In genomic region chr7:34229153-34229552, GRCm38 (mm10) we compare ENCODE assay signal across 8 mouse cellular contexts. TPM values are rescaled to one million over a fixed set of nuclear protein-coding genes. Genes with fewer than 3 reads are reported as not detected.
DNase-seq lines count a peak whose midpoint lies in the region; ATAC-seq and TF ChIP-seq lines count a peak whose summit lies in the region.

No protein-coding gene starts in this region.

- peak overlapping the region; percentile 73 for H3K9ac ChIP-seq in hindbrain, embryonic 14.5 days
- peak overlapping the region; percentile 79 for H3K9ac ChIP-seq in midbrain, embryonic 13.5 days (replicated peaks)

- H3K4me3 ChIP-seq in kidney, adult 2 months (ENCODE audit: insufficient read depth, low read depth, low read length) = peak overlapping the region; percentile 81
- H3K4me3 ChIP-seq in brown adipose tissue, adult 24 weeks (ENCODE audit: insufficient read depth, low read depth, low read length) = peak overlapping the region; percentile 89
- peak overlapping the region; percentile 78 for H3K4me3 ChIP-seq in hindbrain, embryonic 14.5 days (replicated peaks; ENCODE audit: low read length)
- peak overlapping the region; percentile 79 for H3K4me3 ChIP-seq in midbrain, embryonic 13.5 days (replicated peaks)

- 15% methylated on average over 5 of the region's 5 CpGs for WGBS in kidney, adult 2 months
- WGBS in hindbrain, embryonic 14.5 days = 21% methylated on average over 5 of the region's 5 CpGs
- WGBS in midbrain, embryonic 13.5 days = 17% methylated on average over 5 of the region's 5 CpGs

- H3K27ac ChIP-seq in kidney, adult 2 months (ENCODE audit: insufficient read depth, low read depth, low read length) = 0 out of 2 replicates have a peak overlapping the region, but pooled peaks have one; percentile 92
- peak overlapping the region; percentile 79 for H3K27ac ChIP-seq in brown adipose tissue, adult 24 weeks (replicated peaks; ENCODE audit: low read depth, low read length)
- peak overlapping the region; percentile 75 for H3K27ac ChIP-seq in hindbrain, embryonic 14.5 days
- peak overlapping the region; percentile 64 for H3K27ac ChIP-seq in midbrain, embryonic 13.5 days

- TF ChIP-seq CTCF in kidney, adult 2 months (conservative IDR thresholded peaks at IDR 0.05; ENCODE audit: insufficient read depth, insufficient read length, low read depth, low read length) = no peak

- peak overlapping the region; percentile 71 for H3K4me2 ChIP-seq in hindbrain, embryonic 14.5 days (replicated peaks)
- peak overlapping the region; percentile 77 for H3K4me2 ChIP-seq in midbrain, embryonic 13.5 days (replicated peaks)

- TF ChIP-seq POLR2A in kidney, adult 2 months (IDR thresholded peaks at IDR 0.05; ENCODE audit: low read depth, low read length) = no peak

- H3K9me3 ChIP-seq in hindbrain, embryonic 14.5 days (ENCODE audit: control insufficient read depth, low read length) = no peaks in the 10 kb centered on the region
- no peaks in the 10 kb centered on the region for H3K9me3 ChIP-seq in midbrain, embryonic 13.5 days

- peaks cover 2% of the 10 kb centered on the region; the same call in 1 of the 2 replicates for H3K36me3 ChIP-seq in kidney, adult 2 months (ENCODE audit: control insufficient read depth, insufficient read depth, low read length)
- peaks cover 33% of the 10 kb centered on the region for H3K36me3 ChIP-seq in hindbrain, embryonic 14.5 days (replicated peaks; ENCODE audit: control insufficient read depth, insufficient read depth)
- peaks cover 36% of the 10 kb centered on the region for H3K36me3 ChIP-seq in midbrain, embryonic 13.5 days

- H3K4me1 ChIP-seq in kidney, adult 2 months (ENCODE audit: control insufficient read depth, insufficient read depth, low read length) = peaks cover 7% of the 10 kb centered on the region; the same call in 1 of the 2 replicates
- H3K4me1 ChIP-seq in brown adipose tissue, adult 24 weeks (ENCODE audit: control insufficient read depth, insufficient read depth, insufficient read length, low read length) = peaks cover 9% of the 10 kb centered on the region
- peaks cover 23% of the 10 kb centered on the region; the same call in 1 of the 2 replicates for H3K4me1 ChIP-seq in hindbrain, embryonic 14.5 days (replicated peaks; ENCODE audit: control insufficient read depth, insufficient read depth, low read length)
- peaks cover 38% of the 10 kb centered on the region for H3K4me1 ChIP-seq in midbrain, embryonic 13.5 days (replicated peaks)

- H3K27me3 ChIP-seq in kidney, adult 2 months (replicated peaks; ENCODE audit: control insufficient read depth, insufficient read depth, low read length) = no peaks in the 10 kb centered on the region
- H3K27me3 ChIP-seq in hindbrain, embryonic 14.5 days (ENCODE audit: control insufficient read depth, insufficient read depth, low read length) = no peaks in the 10 kb centered on the region
- H3K27me3 ChIP-seq in midbrain, embryonic 13.5 days = no peaks in the 10 kb centered on the region

- no peak for DNase-seq in kidney, adult 2 months
- DNase-seq in kidney, adult 11 months = no peak
- DNase-seq in hindbrain, embryonic 14.5 days (ENCODE audit: low spot score) = peak; percentile 31
- no peak for DNase-seq in adrenal gland, postnatal 25 days
- no peak for DNase-seq in retina, embryonic 14.5 days (ENCODE audit: low spot score)
- DNase-seq in layer of hippocampus, adult 8-10 months (ENCODE audit: low spot score in 2 of 2) = no peak

- ATAC-seq in hindbrain, embryonic 14.5 days (ENCODE audit: low FRiP score) = no peak
- ATAC-seq in midbrain, embryonic 13.5 days = no peak

RNA-seq across cellular contexts. Expression of gene Gpi1, which starts 1.0 kb away (rescaled TPM):
- 413 and 444 TPM in 2 replicates for polyA plus RNA-seq in kidney, adult 2 months (2012; rRNA removed)
- polyA plus RNA-seq in brown adipose tissue, adult 24 weeks (2012; ENCODE audit: insufficient read depth, insufficient read length, missing spikeins) = 1,085 and 1,523 TPM in 2 replicates
- polyA plus RNA-seq in hindbrain, embryonic 14.5 days (2014; fragmentation: Nextera tagmentation; extraction: Ambion mirVana) = 265 and 302 TPM in 2 replicates
- 191 and 203 TPM in 2 replicates for polyA plus RNA-seq in midbrain, embryonic 13.5 days (2015; fragmentation: Nextera tagmentation; extraction: Ambion mirVana)
- 304 and 309 TPM in 2 replicates for total RNA-seq in adrenal gland, postnatal 25 days (2021)
- 100 to 1,000 TPM; 765 to 848 (median 808) TPM for total RNA-seq in layer of hippocampus, adult 8-10 months (2022)

RNA-seq across cellular contexts. Expression of gene Gm6096, which starts 21.7 kb away (rescaled TPM):
- polyA plus RNA-seq in kidney, adult 2 months (2012; rRNA removed) = not detected in 2 replicates
- not detected in 2 replicates for polyA plus RNA-seq in brown adipose tissue, adult 24 weeks (2012; ENCODE audit: insufficient read depth, insufficient read length, missing spikeins)
- polyA plus RNA-seq in hindbrain, embryonic 14.5 days (2014; fragmentation: Nextera tagmentation; extraction: Ambion mirVana) = 0.77 and 1.0 TPM in 2 replicates
- polyA plus RNA-seq in midbrain, embryonic 13.5 days (2015; fragmentation: Nextera tagmentation; extraction: Ambion mirVana) = 0.44 TPM in 1 of 2 replicates, not detected in the other
- total RNA-seq in adrenal gland, postnatal 25 days (2021) = not detected in 2 replicates
- total RNA-seq in layer of hippocampus, adult 8-10 months (2022) = not detected

RNA-seq across cellular contexts. Expression of gene Pdcd2l, which starts 32.7 kb away (rescaled TPM):
- polyA plus RNA-seq in kidney, adult 2 months (2012; rRNA removed) = 22.8 and 25.1 TPM in 2 replicates
- polyA plus RNA-seq in brown adipose tissue, adult 24 weeks (2012; ENCODE audit: insufficient read depth, insufficient read length, missing spikeins) = 11.5 and 22.8 TPM in 2 replicates
- 63.8 and 68.9 TPM in 2 replicates for polyA plus RNA-seq in hindbrain, embryonic 14.5 days (2014; fragmentation: Nextera tagmentation; extraction: Ambion mirVana)
- polyA plus RNA-seq in midbrain, embryonic 13.5 days (2015; fragmentation: Nextera tagmentation; extraction: Ambion mirVana) = 87.3 and 87.9 TPM in 2 replicates
- 25.3 and 25.4 TPM in 2 replicates for total RNA-seq in adrenal gland, postnatal 25 days (2021)
- total RNA-seq in layer of hippocampus, adult 8-10 months (2022) = 10 to 100 TPM; 22.8 to 28.3 (median 24.4) TPM

RNA-seq across cellular contexts. Expression of gene Uba2, which starts 59.8 kb away (rescaled TPM):
- polyA plus RNA-seq in kidney, adult 2 months (2012; rRNA removed) = 28.4 and 32.7 TPM in 2 replicates
- 39.0 and 39.9 TPM in 2 replicates for polyA plus RNA-seq in brown adipose tissue, adult 24 weeks (2012; ENCODE audit: insufficient read depth, insufficient read length, missing spikeins)
- 164 and 177 TPM in 2 replicates for polyA plus RNA-seq in hindbrain, embryonic 14.5 days (2014; fragmentation: Nextera tagmentation; extraction: Ambion mirVana)
- polyA plus RNA-seq in midbrain, embryonic 13.5 days (2015; fragmentation: Nextera tagmentation; extraction: Ambion mirVana) = 215 and 224 TPM in 2 replicates
- total RNA-seq in adrenal gland, postnatal 25 days (2021) = 79.0 and 88.1 TPM in 2 replicates
- total RNA-seq in layer of hippocampus, adult 8-10 months (2022) = 10 to 100 TPM; 81.8 to 91.5 (median 88.2) TPM
